Mouse (Mus musculus): ENCODE measurements at regions not wholly inside any gene's neighbourhood (a gene's known extent, or its start where the extent isn't known, plus 50 kb on each side); places are given as distances from the start of the nearest gene placed in this dataset.

- Histone ChIP-seq H3K27ac (no peak overlapping the region), H3K36me3 (no peaks in the 10 kb centered on the region), H3K4me1 (no peaks in the 10 kb centered on the region), H3K4me2 (replicated peaks) (no peak overlapping the region), H3K4me3 (no peak overlapping the region), H3K9me3 (replicated peaks) (no peaks in the 10 kb centered on the region), H3K27me3 (no peaks in the 10 kb centered on the region), H3K9ac (no peak overlapping the region)
- WGBS, result 29% methylated on average over 4 of the region's 4 CpGs
- peak; percentile 64; the same call in 1 of the 2 replicates for ATAC-seq (ENCODE audit: low FRiP score)
Observed at GRCm38 (mm10) chr1:98350095-98350549, 70.8 kb upstream of the Slco6d1 start.

DNA sequence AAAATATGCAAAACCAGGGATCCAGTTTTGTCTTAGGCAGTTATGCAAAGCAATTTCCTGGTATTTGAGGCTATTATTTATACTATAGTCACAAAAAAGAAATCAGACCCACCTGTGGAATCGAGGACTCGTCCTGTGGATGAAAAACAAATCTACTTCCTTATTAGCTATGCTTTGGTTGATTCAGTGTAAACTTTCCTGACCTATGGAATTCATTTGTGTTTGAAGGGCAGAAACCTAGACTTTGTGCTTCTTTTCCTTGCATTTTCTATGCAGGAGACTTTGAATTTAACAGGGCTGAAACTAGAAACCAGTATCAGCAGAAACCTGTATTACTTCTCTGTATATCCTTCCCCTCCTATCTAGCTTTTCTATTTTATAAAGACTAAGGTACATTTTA, 70.2 kb upstream of the Slco6d1 start:
- WGBS, result 84% methylated on average over 2 of the region's 2 CpGs
- H3K4me1 ChIP-seq, result no peaks in the 10 kb centered on the region
- no peaks in the 10 kb centered on the region for H3K36me3 ChIP-seq
- no peak overlapping the region for H3K9ac ChIP-seq
- H3K27ac ChIP-seq, result no peak overlapping the region
- no peaks in the 10 kb centered on the region for H3K9me3 ChIP-seq (replicated peaks)
- H3K27me3 ChIP-seq, result no peaks in the 10 kb centered on the region
- H3K4me2 ChIP-seq (replicated peaks), result no peak overlapping the region
- ATAC-seq (ENCODE audit: low FRiP score), result no peak
- no peak overlapping the region for H3K4me3 ChIP-seq

DNA sequence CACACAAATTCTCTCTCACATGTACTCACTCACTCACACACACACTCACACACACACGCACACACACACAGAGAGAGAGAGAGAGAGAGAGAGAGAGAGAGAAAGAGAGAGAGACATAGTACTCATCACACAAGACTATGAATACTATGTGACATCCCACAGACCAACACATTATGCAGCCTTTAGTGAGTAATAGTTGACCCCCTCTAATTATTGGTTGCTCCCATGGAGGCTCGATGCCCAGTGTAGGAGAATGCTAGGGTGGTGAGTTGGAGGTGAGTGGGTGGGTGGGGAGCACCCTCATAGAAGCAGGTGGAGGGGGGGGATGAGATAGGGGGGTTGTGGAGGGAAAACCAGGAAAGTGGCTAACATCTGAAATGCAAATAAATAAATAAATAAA, 69.4 kb upstream of the Slco6d1 start:
- Histone ChIP-seq H3K9ac (no peak overlapping the region), H3K4me2 (replicated peaks) (no peak overlapping the region), H3K4me1 (no peaks in the 10 kb centered on the region), H3K27me3 (no peaks in the 10 kb centered on the region), H3K9me3 (replicated peaks) (no peaks in the 10 kb centered on the region), H3K36me3 (no peaks in the 10 kb centered on the region), H3K4me3 (no peak overlapping the region), H3K27ac (no peak overlapping the region)
- WGBS, result 73% methylated on average over 2 of the region's 2 CpGs
- ATAC-seq (ENCODE audit: low FRiP score), result peak; percentile 43; the same call in 1 of the 2 replicates

Measured in hindbrain, embryonic 12.5 days (tissue).